Mouse (Mus musculus): Measurements from ENCODE around the gene Trim72.
"Not testable (repeated sequence)": the region's sequence is repeated elsewhere in the genome, so short reads cannot be mapped to it uniquely, and the experiment has no call there.

The Trim72 gene

GRCm38 (mm10) chr7:128009715-128010340, 6.1 kb downstream of the Trim72 start:
- DNase-seq, result no peak

GRCm38 (mm10) chr7:128012136-128012780, 8.5 kb downstream of the Trim72 start:
- DNase-seq, result no peak

- DNase-seq, result no peak
Measured at GRCm38 (mm10) chr7:128013116-128013515, 9.4 kb downstream of the Trim72 start.

GRCm38 (mm10) chr7:128016134-128016533, 12.4 kb downstream of the Trim72 start:
- not testable (repeated sequence) for DNase-seq

GRCm38 (mm10) chr7:128016650-128017049, 12.9 kb downstream of the Trim72 start:
- DNase-seq, result no peak

GRCm38 (mm10) chr7:128018275-128018674, 14.5 kb downstream of the Trim72 start:
- DNase-seq, result no peak

GRCm38 (mm10) chr7:128019187-128019586, 15.4 kb downstream of the Trim72 start:
- no peak for DNase-seq

- no peak for DNase-seq
Measured at GRCm38 (mm10) chr7:128022974-128023373, 19.2 kb downstream of the Trim72 start.

- DNase-seq, result no peak
Measured at GRCm38 (mm10) chr7:128023565-128023964, 19.8 kb downstream of the Trim72 start.

- no peak for DNase-seq
Measured at GRCm38 (mm10) chr7:128024364-128024763, 20.6 kb downstream of the Trim72 start.

GRCm38 (mm10) chr7:128024932-128025331, 21.2 kb downstream of the Trim72 start:
- DNase-seq, result no peak

GRCm38 (mm10) chr7:128025381-128025780, 21.6 kb downstream of the Trim72 start:
- DNase-seq, result no peak

GRCm38 (mm10) chr7:128031403-128031976, 27.7 kb downstream of the Trim72 start:
- no peak for DNase-seq

GRCm38 (mm10) chr7:128032290-128032988, 28.7 kb downstream of the Trim72 start:
- no peak for DNase-seq

GRCm38 (mm10) chr7:128032989-128033293, 29.2 kb downstream of the Trim72 start:
- no peak for DNase-seq

- DNase-seq, result no peak
Measured at GRCm38 (mm10) chr7:128033616-128034015, 29.9 kb downstream of the Trim72 start.

GRCm38 (mm10) chr7:128042161-128042820, 38.5 kb downstream of the Trim72 start:
- not testable (repeated sequence) for DNase-seq

- DNase-seq, result peak; percentile 29
Measured at GRCm38 (mm10) chr7:128044142-128044785, 40.5 kb downstream of the Trim72 start.

GRCm38 (mm10) chr7:128045640-128046039, 41.9 kb downstream of the Trim72 start:
- no peak for DNase-seq

GRCm38 (mm10) chr7:128048819-128049218, 45.1 kb downstream of the Trim72 start:
- no peak for DNase-seq

- no peak for DNase-seq
Measured at GRCm38 (mm10) chr7:128049254-128049653, 45.5 kb downstream of the Trim72 start.

GRCm38 (mm10) chr7:128050739-128051138, 47.0 kb downstream of the Trim72 start:
- DNase-seq, result no peak

- no peak for DNase-seq
Measured at GRCm38 (mm10) chr7:128053061-128053460, 49.3 kb downstream of the Trim72 start.
